Mouse (Mus musculus): ENCODE results near the gene Gcnt1.

Gcnt1 gene

DNA sequence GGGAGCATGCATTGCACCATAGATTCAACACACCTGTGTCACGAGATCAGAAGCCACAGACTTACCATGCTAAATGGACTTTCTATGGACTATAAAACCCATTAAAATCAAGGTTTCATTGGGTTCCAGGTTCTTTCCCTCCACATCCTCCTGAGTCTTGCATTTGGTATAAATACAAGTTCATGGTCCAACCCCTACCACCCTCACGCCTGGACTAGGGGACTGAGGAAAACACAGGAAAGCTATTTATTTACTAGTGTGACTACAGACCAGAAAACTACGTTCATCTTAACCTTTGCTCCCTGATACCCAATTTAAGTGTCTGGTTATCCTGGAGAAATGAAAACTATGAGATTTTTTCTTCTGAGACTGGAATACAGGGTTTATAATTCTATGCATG is at the start of gene Gcnt1:
Gene Gcnt1 (minus strand): TSS at position 144 of the 400 bp plus-strand sequence.
- DNase-seq (ENCODE audit: low read depth), result no peak

- no peak for DNase-seq (ENCODE audit: low read depth)
Measured at GRCm38 (mm10) chr19:17417855-17418254, 45.2 kb upstream of the Gcnt1 start.

- no peak for DNase-seq (ENCODE audit: low read depth)
Measured at GRCm38 (mm10) chr19:17412915-17413459, 40.3 kb upstream of the Gcnt1 start.

- no peak for DNase-seq (ENCODE audit: low read depth)
Measured at GRCm38 (mm10) chr19:17410465-17411065, 37.9 kb upstream of the Gcnt1 start.

- DNase-seq (ENCODE audit: low read depth), result no peak
Measured at GRCm38 (mm10) chr19:17409351-17409750, 36.7 kb upstream of the Gcnt1 start.

DNA sequence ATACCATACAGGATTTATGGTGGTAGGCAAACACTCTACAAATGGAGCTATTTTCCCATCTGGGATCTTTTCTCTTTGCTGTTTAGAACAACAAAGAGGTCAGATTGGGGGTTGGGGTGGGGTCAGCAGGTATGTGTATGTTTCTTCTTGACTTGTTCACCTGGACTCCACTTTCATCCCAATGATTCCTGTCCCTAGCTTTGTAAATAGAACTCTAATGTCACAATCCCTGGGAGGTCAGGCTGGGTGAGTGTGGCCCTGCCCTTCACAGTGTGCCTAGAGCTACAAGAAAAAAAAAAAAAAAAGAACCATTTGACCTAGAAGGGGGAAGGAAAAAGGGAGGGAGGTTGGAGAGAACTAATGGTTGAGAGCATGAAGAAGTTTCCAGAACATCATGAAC is 35.9 kb upstream of the Gcnt1 start:
- no peak for DNase-seq (ENCODE audit: low read depth)

- DNase-seq (ENCODE audit: low read depth), result no peak
Measured at GRCm38 (mm10) chr19:17406823-17407222, 34.2 kb upstream of the Gcnt1 start.

DNA sequence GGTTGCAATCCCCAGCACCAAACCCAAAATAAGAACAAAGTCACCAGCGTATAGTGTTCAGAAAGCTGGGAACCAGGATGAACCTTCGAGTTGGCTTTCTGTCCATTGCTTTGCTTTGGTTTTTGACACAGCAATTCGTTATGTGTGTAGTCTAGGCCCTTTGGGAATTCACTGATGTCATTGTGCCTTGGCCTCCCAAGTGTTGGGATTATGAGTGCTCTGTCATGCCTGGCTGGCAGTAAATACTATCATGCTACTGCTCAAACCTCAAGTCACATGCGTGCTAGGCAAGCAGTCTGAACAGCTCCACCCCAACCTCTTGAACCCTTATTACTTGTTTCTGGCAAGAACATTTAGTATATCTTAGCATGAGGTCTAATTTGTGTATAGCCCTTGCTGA is 30.5 kb upstream of the Gcnt1 start:
- no peak for DNase-seq (ENCODE audit: low read depth)

GRCm38 (mm10) chr19:17400571-17400970 is 27.9 kb upstream of the Gcnt1 start:
- DNase-seq (ENCODE audit: low read depth), result peak; percentile 50

- DNase-seq (ENCODE audit: low read depth), result no peak
Measured at GRCm38 (mm10) chr19:17399965-17400364, 27.3 kb upstream of the Gcnt1 start.

DNA sequence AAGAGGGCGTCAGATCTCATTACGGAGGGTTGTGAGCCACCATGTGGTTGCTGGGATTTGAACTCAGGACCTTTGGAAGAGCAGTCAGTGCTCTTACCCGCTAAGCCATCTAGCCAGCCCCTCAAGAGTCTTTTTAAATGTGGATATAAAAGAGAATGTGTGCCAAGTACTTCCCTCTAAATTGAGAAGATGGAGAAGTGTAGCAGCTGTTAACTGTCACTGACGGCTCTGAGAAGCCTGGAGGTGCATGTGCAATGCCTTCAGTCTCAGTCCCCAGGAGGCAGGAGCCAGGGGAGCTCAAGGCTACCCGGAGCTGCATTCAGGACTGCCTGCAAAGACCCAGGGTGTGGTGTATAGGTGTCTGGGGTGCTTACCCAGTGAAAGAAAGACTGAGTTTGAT is 25.3 kb upstream of the Gcnt1 start:
- DNase-seq (ENCODE audit: low read depth), result no peak

- DNase-seq (ENCODE audit: low read depth), result no peak
Measured at GRCm38 (mm10) chr19:17396802-17397201, 24.2 kb upstream of the Gcnt1 start.

- peak; percentile 96 for DNase-seq (ENCODE audit: low read depth)
Measured at GRCm38 (mm10) chr19:17393841-17394591, 21.4 kb upstream of the Gcnt1 start, which contains the start of gene Rfk. Gene Rfk (plus strand): TSS chr19:17394043.

- DNase-seq (ENCODE audit: low read depth), result no peak
Measured at GRCm38 (mm10) chr19:17392866-17393265, 20.2 kb upstream of the Gcnt1 start.

- DNase-seq (ENCODE audit: low read depth), result peak; percentile 77
Measured at GRCm38 (mm10) chr19:17388404-17388803, 15.8 kb upstream of the Gcnt1 start.

- no peak for DNase-seq (ENCODE audit: low read depth)
Measured at GRCm38 (mm10) chr19:17386424-17386823, 13.8 kb upstream of the Gcnt1 start.

- peak; percentile 19 for DNase-seq (ENCODE audit: low read depth)
Measured at GRCm38 (mm10) chr19:17385426-17385825, 12.8 kb upstream of the Gcnt1 start.

- DNase-seq (ENCODE audit: low read depth), result no peak
Measured at GRCm38 (mm10) chr19:17385022-17385421, 12.4 kb upstream of the Gcnt1 start.

GRCm38 (mm10) chr19:17382807-17383397 is 10.3 kb upstream of the Gcnt1 start:
- no peak for DNase-seq (ENCODE audit: low read depth)

- no peak for DNase-seq (ENCODE audit: low read depth)
Measured at GRCm38 (mm10) chr19:17380549-17380948, 7.9 kb upstream of the Gcnt1 start.

DNA sequence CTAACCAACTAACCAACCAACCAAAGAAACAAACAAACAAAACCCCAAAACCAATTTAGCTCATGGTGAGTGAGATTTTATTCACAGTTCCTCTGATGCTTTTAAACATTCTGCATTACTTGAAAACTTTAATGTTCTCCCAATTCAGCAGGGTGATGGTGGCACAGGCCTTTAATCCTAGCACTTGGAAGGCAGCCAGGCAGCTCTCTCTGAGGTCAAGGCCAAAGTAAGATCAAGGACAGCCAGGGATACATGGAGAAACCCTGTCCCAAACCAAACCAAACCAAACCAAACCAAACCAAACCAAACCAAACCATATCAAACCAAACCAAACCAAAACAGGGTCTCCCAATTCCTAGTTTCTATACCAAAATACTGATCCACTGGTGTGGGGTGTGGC is 6.2 kb upstream of the Gcnt1 start:
- no peak for DNase-seq (ENCODE audit: low read depth)

GRCm38 (mm10) chr19:17369581-17369980 is 3.1 kb downstream of the Gcnt1 start:
- DNase-seq (ENCODE audit: low read depth), result no peak

- DNase-seq (ENCODE audit: low read depth), result no peak
Measured at GRCm38 (mm10) chr19:17368557-17368956, 4.1 kb downstream of the Gcnt1 start.
